Mouse (Mus musculus): ENCODE measurements around the gene Sema4a.

Sema4a gene

DNA sequence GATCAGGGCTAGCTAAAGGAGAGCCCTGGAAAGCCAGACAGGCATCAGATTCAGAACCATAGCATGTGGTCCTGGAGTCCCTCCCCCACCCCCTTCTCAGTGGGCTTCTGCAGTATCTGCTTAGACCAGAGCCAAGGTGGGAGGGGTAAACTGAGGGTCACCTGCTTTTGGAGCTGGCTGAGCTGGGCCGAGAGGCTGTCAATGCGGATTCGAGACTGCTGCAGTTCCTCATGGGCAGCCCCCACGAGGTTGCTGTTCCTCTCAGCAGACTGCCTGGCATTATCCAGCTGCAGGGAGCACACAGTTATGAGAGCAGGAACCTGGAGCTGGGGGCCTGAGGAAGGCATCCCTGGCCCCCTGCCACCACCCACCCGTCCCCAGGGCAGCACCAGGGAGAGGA lies 25.1 kb upstream of the Sema4a start:
- DNase-seq (ENCODE audit: low read depth) = no peak

DNA sequence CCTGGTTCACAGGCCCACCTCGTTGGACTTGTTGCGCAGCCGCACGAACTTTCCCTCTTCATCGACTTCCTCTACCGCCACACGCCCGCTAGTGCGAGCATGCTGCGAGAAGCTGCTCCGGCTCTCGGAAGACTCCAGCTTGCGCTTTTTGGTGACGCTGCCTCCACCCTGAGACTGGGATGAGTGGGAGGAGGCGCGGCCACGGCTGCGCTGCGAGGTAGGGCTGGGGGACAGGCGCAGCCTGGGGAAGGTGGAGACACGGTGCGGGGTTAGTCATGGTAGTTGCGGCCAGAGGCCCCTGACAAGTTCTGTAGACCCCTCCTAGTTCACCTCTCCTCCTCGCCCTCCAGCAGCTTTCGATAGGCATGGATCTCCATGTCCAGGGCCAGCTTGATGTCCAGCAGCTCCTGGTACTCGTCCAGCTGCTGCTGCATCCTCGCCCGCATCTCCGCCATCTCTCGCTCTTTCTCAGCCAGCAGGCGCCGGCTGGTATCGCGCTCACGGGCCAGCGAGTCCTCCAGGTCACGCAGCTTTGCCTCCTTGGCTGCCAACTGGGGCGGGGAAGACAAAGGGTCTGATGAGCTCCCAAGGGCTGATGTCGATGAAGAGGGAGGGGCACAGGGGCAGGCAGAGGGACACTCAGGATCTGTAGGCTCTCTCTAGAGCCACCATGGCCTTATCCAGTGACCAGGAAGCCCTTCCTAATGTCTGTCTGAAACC lies 23.8 kb upstream of the Sema4a start:
- DNase-seq (ENCODE audit: low read depth) = peak; percentile 71

DNA sequence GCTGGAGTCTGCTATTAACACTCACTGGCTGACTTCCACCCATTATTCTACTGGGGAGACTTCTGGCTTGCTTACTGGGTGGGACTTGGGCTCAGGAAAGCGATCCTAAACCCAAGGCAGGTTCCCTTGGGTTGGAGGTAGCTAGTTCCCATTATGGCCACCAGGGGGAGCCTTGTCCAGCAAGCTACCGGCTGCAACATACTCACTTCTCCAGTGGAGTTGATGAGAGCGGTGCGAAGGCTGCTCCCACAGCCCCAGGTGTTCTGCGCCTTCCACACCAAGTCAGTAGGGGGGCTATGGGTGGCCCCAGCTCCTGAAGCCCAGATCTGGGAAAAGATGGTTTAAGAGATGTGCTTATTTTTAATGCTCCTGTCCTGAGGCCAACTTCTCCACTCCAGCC lies 22.6 kb upstream of the Sema4a start:
- peak; percentile 90 for DNase-seq (ENCODE audit: low read depth)

DNA sequence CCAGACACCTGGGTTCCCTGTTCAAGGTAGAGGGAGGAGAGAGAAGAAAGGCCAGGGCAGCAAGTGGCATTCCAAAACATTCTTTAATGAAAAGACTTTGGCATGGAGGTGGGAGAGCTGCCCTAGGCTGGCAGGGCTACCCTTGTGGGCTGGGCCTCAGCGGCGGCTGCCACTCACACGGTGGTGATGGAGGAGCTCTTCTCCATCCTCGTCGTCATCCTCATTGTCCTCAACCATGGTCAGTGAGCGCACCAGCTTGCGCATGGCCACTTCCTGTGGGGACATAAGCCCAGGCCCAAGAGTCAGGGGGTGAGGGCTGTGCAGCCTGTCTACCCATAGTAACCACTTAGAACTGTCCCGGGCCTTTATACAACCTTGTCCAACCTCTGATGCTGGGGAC lies 22.2 kb upstream of the Sema4a start:
- no peak for DNase-seq (ENCODE audit: low read depth)

DNA sequence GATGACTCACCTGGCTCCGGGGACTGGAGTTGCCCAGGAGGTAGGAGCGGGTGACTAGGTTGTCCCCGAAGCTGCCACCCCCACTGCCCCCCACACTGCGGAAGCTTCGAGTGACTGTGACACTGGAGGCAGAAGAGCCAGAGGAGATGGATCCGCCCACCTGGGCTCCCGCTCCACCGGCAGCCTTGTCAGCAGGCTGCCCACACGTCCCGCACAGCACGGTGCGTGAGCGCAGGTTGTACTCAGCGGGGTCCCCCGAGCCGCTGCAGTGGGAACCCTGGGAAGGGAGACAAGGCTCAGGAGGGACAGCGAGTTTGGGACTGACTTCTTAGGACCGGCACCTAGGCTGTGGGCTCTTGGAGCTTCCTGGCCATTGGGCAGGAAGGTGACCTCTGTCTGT lies 21.4 kb upstream of the Sema4a start:
- no peak for DNase-seq (ENCODE audit: low read depth)

DNA sequence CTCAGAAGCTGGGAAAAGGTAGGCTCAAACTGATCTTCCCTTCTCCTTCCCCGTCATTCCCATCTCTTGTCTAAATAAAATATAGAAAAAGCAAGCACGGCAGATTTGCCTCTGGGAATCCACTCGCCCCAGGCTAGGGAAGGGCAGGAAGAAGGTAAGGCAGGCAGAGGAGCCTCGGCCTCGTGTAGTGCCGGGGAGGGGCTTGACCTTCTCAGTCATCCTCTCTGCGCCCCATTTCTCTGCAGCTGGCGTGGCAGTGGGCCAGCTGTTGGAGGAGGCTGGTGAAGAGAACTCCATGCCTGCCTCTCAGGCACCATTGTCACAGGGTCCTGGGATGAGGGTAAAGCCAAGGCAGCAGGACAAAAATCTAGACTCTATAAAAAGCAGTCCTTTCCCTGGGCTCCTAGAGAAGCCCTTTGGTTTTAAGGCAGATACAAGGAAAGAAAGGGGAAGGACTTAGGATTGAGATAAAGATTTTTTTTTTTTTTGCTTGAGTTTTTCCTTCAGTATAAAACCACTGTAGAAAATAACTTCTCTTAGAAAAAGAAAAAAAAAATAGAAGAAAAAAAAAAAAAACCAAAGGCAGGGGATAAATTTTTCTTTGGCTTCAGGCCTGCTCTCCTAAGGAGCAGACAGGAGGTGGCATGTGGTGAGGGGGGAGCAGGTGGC lies 20.5 kb upstream of the Sema4a start:
- no peak for DNase-seq (ENCODE audit: low read depth)

DNA sequence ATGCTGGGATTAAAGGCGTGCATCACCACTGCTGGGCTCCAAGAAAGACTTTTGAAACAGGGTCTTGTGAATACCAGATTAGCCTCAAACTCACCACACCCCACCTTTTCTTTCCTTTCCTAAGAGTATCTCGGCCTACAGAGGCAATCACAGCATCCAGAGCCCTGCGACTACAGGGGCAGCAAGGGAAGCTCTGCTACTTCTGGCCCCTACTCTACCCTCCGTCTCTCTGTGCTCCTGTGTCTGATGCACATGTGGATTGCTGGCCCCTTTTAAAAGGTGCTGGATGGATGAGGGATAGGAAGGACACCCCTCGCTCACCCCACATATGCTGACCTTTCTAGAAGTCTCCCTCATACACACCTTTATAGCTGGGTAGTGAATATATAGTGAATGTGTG lies 19.7 kb upstream of the Sema4a start:
- no peak for DNase-seq (ENCODE audit: low read depth)

DNA sequence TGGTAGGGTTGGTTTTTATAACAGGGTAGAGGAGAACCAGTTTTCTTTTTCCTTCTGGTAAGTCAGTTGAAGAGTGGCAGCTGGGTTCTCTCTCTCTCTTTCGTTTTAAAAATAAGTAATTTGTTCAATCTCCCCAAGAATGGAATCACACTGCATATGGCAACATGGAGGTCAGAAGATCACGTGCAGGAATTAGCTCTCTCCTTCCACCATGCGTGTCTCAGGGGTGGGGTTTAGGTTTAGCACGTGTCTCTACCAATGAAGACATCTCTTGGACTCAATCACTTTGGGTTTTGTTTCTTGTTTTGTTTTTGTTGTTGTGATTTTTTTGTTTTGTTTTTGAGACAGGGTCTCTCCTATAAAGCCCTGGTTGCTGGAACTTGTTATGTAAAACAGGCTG lies 18.8 kb upstream of the Sema4a start:
- no peak for DNase-seq (ENCODE audit: low read depth)

DNA sequence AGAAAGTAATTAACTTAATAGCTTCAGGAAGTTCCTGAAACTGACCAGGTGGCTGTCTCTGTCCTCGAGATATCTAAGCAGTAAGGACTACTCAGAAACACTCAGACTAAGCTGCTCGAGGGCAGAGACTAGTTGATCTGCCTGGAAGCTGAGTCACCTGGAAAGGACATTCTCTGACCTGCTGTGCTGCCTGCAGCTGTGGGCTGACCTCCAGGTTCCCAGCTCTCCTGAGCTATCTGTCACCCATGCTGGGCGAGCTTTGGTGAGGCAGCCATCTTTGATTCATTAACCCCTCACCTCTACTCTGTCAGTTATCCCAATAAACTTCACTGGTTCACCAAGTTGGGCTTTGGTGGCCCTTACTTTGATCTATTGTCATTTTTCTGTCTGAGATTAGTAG lies 18.2 kb upstream of the Sema4a start:
- DNase-seq (ENCODE audit: low read depth) = no peak

DNA sequence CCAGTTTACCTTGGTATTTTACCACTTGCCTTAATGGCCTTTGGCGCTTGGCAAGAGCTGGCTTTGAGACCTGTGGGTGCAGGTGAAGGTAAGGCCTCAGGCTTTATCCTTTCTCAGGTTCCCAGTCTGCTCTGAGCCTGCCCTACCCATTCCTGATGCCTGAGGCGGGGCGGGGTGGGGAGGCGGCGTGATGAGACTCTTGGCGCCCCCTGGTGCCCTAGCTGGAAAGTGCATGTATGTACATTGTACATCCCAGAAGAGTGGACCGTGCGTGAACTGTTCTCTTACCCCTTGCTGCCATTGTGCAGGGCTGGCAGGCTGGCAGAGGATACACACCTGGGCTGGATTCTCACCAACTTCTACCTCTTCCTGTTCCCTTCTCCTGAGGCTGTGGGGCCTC lies 16.8 kb upstream of the Sema4a start:
- peak; percentile 90 for DNase-seq (ENCODE audit: low read depth)

DNA sequence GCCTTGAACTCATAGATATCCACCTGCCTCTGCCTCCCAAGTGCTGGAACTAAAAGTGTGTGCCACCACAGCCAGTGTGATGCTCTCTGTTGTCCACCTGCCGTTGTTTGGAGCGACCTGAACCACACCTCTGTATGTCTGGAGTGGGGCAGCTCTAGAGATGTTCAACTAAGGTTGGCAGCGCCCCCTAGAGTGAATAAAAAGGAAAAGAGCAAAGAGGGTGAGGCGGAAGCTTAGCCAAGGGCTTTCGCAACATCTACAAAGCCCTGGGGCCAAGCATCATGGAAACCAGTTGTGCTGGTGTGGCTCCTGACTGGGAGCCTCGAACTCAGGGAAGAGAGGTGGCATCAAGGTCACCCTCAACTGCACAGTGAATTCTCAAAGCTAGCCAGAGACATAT lies 15.4 kb upstream of the Sema4a start:
- no peak for DNase-seq (ENCODE audit: low read depth)

DNA sequence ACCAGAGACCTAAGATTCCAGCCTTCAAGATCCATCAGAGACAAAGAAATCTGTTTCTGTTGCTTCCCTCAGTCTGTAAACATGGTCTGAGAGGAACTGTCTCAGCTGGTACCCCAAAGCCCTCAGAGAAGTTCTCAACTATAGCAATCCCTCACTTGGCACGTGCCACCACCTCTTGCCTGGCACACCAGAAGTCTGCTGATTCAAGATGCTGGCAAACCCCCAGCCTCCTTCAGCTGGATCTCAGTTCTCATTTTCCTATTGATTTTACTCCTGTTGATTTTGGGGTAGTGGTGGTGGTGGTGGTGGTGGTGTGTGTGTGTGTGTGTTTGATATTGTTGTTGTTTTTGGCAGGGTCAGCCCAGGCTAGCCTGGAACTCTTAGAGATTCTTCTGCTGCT lies 12.6 kb upstream of the Sema4a start:
- no peak for DNase-seq (ENCODE audit: low read depth)

DNA sequence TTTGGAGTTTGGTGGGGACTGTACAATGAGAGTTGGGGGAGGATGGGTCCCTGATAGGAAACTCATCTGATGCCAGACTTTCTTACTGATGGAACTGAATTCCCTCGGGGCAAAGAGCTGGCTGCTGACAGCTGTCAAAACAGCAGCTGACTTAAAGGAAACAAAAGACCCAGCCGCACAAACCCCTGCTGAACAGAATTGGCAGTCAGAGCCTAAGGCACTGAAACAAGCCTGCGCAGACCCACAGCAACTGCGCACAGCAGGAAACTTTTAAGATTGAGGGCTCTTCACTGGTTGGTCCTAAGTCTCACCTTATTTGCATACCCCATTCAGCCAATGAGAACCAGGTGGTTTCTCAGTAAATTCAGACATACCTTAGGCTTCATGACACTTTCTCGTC lies 12.0 kb upstream of the Sema4a start:
- no peak for DNase-seq (ENCODE audit: low read depth)

DNA sequence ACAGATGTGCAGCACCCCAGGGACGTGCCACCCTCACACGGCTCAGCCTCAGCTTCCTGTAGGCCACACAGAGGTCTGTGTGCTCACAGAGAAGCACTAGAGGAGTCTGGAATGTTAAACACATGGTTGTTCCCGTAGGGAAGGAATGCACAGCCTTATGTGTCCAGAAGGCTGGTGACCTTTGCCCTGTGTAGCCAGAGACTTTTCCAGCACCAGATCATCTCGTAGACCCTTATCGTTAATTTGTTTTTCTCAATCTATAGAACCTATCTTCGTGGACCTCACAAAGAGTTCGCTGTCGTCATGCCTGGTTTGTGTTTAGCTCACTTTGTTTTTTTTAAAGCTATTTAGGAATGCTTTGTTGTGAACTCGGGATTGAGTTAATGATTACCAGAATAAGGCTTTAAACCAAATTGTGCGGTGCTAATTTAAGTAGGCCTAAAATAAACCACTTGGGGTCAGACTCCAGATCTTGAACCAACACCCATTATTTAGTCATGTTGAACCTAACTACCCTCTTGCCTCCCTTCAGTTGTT lies 10.0 kb upstream of the Sema4a start:
- DNase-seq (ENCODE audit: low read depth) = no peak

DNA sequence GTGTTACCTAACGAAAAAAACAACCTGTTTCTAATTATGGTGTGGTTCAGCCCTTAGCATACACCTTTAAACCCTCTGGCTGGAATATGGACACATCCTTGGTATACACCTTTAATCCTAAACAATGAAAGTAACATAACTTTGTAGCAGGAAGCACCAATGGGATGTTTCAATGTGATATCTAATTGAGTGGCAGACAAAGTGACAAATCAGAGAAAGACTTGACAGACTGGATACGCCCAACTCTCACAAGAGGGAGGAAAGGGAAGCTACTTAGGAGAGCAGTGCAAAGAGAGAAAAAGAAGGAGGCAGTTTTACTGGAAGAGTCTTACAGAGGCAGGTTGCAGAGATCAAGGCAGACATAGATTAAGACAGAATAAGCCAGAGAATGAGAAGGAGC lies 8.5 kb upstream of the Sema4a start:
- DNase-seq (ENCODE audit: low read depth) = no peak

DNA sequence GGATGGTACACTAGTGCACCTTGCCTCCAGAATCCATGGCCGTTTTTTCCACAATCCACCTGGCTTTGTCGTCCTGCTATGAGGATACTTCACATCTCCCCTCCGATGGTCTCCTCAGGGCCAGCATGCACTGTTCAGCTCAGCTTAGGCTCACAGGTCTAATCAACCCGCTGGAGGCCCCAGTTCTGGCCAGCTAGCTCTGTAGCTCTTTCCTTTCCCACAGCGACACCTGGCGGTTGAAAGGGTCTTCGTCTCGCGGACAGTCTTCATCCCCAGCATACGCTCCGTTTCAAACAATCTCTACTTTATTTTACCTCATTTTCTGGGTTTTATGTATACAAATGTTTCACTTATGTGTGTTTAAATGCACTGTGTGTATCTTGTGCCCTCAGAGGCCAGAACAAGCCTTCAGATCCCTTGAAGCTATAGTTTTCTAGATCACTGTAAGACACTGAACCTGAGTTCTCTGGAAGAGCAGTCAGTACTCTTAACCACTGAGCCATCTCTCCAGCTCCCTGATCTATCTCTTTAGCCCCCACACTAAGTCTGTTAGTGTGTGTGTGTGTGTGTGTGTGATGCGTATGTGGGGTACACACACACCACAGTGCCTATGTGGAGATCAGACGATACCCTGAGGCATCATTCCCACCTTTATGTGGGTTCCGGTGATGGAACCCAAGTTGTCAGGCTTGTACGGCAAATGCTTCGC lies 6.3 kb upstream of the Sema4a start:
- peak; percentile 94 for DNase-seq (ENCODE audit: low read depth)

DNA sequence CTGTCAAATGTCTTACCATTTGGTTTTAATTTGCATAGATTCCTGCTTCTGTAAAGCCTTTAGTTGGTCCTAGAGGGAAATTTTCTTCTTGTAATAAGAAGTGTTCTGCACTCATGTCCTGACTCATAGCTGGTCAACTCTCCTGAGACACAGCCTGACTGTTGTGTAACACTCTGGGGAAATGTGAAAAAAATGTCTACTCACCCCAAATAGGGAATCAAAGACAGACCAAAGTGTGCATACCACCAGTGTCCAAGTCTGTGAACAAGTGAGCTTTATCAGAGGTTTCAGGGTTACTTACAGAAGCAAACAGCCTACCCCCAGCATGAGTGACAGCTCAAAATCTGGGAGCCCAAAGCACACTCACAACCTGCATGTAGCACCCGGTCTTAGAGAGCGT lies 4.1 kb upstream of the Sema4a start:
- DNase-seq (ENCODE audit: low read depth) = no peak

DNA sequence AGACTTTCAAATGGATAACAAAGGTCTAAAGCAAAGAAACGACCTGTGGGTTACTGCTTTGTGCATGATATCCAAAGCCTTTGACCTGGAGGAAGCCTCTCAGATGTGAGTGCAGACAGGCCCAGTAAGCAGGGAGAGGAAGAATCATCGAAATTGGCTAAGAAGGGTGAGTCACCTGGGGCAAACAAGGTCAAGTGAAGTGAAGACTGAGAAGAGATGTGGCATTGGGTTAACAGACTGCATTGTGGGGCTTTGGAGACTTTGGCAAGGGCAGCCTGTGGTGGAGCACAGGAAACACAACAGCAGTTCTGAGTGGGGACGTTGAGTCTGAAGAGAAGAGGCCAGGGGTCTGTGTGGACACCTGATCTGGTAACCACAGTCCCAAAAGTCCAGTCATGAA lies 3.4 kb upstream of the Sema4a start:
- no peak for DNase-seq (ENCODE audit: low read depth)

DNA sequence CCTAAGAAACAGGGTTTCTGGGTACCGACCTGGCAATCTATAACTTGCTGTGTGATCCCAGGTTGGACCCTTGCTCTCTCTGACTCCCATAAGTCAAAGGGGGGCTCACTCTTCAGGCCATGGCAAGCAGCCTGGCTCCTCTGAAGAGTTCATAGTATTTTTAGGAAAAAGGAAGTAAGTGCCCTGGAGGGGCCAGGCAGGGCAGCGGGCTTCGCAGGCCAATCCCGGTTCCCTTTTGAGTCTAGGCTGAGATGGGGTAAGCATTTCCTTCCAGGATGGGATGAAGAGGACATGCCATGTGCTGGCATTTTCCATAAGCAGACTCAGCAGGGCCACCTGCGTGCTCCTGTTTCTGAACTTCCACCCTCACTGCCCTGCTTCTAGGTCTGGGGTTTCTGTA lies 953 bp downstream of the Sema4a start:
- DNase-seq (ENCODE audit: low read depth) = no peak

DNA sequence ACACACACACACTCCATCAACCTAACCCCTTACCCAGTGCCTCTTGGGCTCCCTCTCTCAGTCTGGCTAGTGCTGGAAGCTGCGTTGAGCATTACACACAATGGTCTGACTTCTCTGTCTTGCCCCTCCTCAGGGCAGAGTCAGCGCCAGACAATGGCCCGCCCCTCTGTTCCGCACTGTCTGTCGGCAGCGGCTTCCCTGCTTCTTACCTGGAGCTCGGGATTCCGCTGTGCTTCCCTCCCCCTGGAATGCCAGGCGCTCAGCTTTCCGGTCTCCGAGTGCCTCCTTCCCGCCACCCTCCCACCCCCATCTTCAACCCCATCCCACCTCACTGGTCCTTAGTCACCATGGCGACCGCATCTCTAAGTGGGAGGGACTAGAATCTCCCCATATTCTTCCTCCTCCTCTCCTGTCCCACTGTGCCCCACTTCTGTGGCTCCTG lies 2.2 kb downstream of the Sema4a start:
- no peak for DNase-seq (ENCODE audit: low read depth)

DNA sequence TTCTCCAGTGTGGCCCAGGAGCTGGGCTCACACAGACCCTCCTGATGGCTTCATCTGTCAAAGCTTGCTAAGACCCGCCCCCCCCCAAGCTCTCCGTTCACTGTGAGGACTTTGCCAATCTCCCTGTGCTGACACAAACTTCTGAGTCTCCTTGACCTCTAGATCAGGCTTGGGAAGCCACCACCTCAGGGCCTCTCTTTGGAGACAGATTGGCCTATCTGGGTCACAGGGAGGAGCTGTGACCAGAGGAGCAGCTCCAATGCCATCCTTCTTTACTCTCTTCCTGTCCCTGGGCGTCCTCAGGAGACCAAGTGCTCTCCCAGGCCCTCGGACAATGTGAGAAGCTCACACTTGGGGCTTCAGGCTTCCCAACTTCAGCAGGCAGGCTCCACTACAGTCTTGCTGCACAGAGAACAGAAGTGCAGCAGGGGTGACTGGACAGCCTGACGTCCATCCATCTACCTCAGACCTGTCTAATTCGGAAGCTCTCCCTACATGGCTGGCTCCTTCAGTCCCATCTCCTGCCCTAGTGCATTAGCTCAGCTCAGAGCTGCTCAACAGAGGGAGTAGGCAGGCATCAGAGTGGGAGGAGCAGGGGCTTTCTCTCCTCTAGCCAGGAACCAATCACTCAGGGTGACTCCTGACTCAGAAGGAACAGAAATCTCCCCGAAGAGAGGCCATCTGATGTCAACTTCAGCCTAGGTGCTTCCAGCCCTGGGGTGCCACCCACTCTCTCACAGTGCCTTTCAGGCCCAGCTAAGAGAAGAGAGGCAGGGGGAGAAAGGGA lies 4.0 kb downstream of the Sema4a start:
- peak; percentile 54 for DNase-seq (ENCODE audit: low read depth)

DNA sequence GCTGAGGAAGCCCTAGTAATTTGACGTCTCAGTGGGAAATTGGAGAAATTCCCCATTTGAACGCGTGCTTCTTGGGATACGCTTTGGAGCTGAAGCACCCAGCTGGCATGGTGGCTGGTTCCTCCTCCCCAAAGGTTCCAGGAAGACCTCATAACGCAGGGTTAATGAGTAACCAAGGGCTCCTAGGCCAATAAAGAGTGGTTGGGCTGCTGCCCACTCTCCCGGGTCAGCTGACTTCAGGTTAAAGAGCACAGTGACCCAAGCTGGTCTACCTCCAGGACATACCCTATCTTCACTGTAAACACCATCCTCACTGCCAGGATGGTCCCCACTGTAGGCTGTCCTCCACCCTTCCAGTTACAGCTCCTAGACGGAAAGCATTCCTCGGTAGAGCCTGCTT lies 4.7 kb downstream of the Sema4a start:
- DNase-seq (ENCODE audit: low read depth) = no peak
